Mouse (Mus musculus) CH12.LX (cell line): ENCODE data around the gene Myt1l.

Source experiments
- BHLHE40 ChIP-seq: IDR thresholded peaks from 2 replicates; pipeline ENCODE4 v1.6.1; 2011; ENCODE audit warnings: mild to moderate bottlenecking, low read depth, low read length, improper control_type of control experiment
- CTCF ChIP-seq, 2 experiments: IDR thresholded peaks in 1 of 2; conservative IDR thresholded peaks in 1 of 2; 2 replicates each; pipeline ENCODE4 v1.5.1; 2011 to 2012; ENCODE audit warnings: low read depth in 2 of 2, low read length in 2 of 2, improper control_type of control experiment in 1 of 2, inconsistent platforms in 1 of 2, mild to moderate bottlenecking in 1 of 2, moderate library complexity in 1 of 2
- E2F4 ChIP-seq: IDR thresholded peaks from 2 replicates; pipeline ENCODE4 v1.6.1; 2011; ENCODE audit warnings: low read depth, low read length, improper control_type of control experiment; ENCODE audit not compliant: insufficient replicate concordance
- EP300 ChIP-seq: IDR thresholded peaks from 2 replicates; pipeline ENCODE4 v1.6.1; 2011; ENCODE audit warnings: low read length, improper control_type of control experiment
- IRF4 ChIP-seq: IDR thresholded peaks from 2 replicates; pipeline ENCODE4 v1.6.1; 2014; ENCODE audit warnings: low read depth, mild to moderate bottlenecking, inconsistent platforms, low read length, improper control_type of control experiment
- JUN ChIP-seq: IDR thresholded peaks from 2 replicates; pipeline ENCODE4 v1.6.1; 2011; ENCODE audit warnings: low read depth, mild to moderate bottlenecking, low read length, improper control_type of control experiment, moderate library complexity; ENCODE audit not compliant: insufficient read depth
- MAZ ChIP-seq: IDR thresholded peaks from 2 replicates; pipeline ENCODE4 v1.6.1; 2012; ENCODE audit warnings: low read depth, mild to moderate bottlenecking, inconsistent platforms, low read length, improper control_type of control experiment, moderate library complexity
- POLR2A ChIP-seq: IDR thresholded peaks from 2 replicates; pipeline ENCODE4 v1.6.1; 2011; ENCODE audit warnings: low read depth, mild to moderate bottlenecking, improper control_type of control experiment, low read length
- POLR2AphosphoS2 ChIP-seq: IDR thresholded peaks from 2 replicates; pipeline ENCODE4 v1.6.1; 2011; ENCODE audit warnings: low read depth, low read length, improper control_type of control experiment
- ZMIZ1 ChIP-seq: IDR thresholded peaks from 2 replicates; pipeline ENCODE4 v1.6.1; 2012; ENCODE audit warnings: low read depth, mild to moderate bottlenecking, inconsistent platforms, low read length, improper control_type of control experiment

DNA sequence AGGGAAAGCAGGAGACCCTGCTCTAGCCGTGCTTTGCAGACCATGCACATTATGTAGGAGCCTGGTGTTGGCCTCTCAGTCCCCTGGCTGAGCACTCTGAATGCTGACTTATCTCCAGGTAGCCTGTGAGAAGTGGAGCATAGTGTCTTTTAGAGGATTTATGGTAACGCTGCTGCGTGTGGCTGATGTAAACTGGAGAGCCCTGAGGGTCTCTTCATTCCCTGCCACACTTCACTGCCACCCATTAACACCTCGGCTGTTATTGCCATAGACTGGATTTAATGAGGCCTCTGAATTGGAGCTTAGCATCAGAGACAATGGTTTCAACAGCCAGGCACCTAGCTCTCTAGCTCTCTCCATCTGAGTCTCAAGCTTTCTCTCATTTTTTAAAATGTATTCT is 114.7 kb downstream of the Myt1l start:
- no peak for TF ChIP-seq CTCF (conservative IDR thresholded peaks at IDR 0.05 in 1 of 2, IDR thresholded peaks at IDR 0.05 in 1 of 2; ENCODE audit: low read depth in 2 of 2, low read length in 2 of 2)
- TF ChIP-seq BHLHE40, result no peak
- TF ChIP-seq ZMIZ1, result no peak
- TF ChIP-seq POLR2AphosphoS2, result no peak
- TF ChIP-seq IRF4, result no peak
- TF ChIP-seq POLR2A, result no peak
- TF ChIP-seq JUN, result no peak
- no peak for TF ChIP-seq MAZ
- no peak for TF ChIP-seq E2F4
- no peak for TF ChIP-seq EP300
